Mouse (Mus musculus) limb, embryonic 11.5 days (tissue): ENCODE results near the gene Lmx1a. TPM values are rescaled to one million over a fixed set of nuclear protein-coding genes. Genes with fewer than 3 reads are reported as not detected.

Source experiments
- ATAC-seq: fragments of 200-750 bp; cut with Nextera tagmentation; 2 replicates; pipeline ENCODE4 v1.8.0; 2017; ENCODE audit warnings: low read depth; ENCODE audit not compliant: insufficient number of reproducible peaks, low FRiP score, low TSS enrichment
- DNase-seq: peaks from one replicate; pipeline ENCODE4 v3.0.0-alpha.2; 2015; ENCODE audit warnings: low spot score
- H3K27ac ChIP-seq: fragments of 300-500 bp; sonication (generic); replicated peaks from 2 replicates; pipeline ENCODE4 v1.5.1; 2014; ENCODE audit warnings: low read depth, mild to moderate bottlenecking, low read length
- H3K27me3 ChIP-seq: fragments of 300-500 bp; sonication (generic); 2 replicates; pipeline ENCODE4 v1.6.1; 2014; ENCODE audit warnings: mild to moderate bottlenecking, low read length, mixed read lengths; ENCODE audit not compliant: control insufficient read depth, insufficient read depth
- H3K36me3 ChIP-seq: fragments of 300-500 bp; sonication (generic); 2 replicates; pipeline ENCODE4 v1.6.1; 2014; ENCODE audit warnings: mild to moderate bottlenecking, low read length, moderate library complexity, mixed read lengths; ENCODE audit not compliant: control insufficient read depth, insufficient read depth
- H3K4me1 ChIP-seq: fragments of 300-500 bp; sonication (generic); 2 replicates; pipeline ENCODE4 v1.6.1; 2014; ENCODE audit warnings: low read length, mixed read lengths; ENCODE audit not compliant: control insufficient read depth, insufficient read depth
- H3K4me2 ChIP-seq: fragments of 300-500 bp; sonication (generic); 2 replicates; pipeline ENCODE4 v1.6.1; 2014; ENCODE audit warnings: low read depth, mild to moderate bottlenecking, moderate library complexity; ENCODE audit not compliant: severe bottlenecking
- H3K4me3 ChIP-seq: fragments of 300-500 bp; sonication (generic); 2 replicates; pipeline ENCODE4 v1.5.1; 2014; ENCODE audit warnings: low read depth, low read length
- H3K9ac ChIP-seq: fragments of 300-500 bp; sonication (generic); 2 replicates; pipeline ENCODE4 v1.6.1; 2014; ENCODE audit warnings: mild to moderate bottlenecking, low read length
- H3K9me3 ChIP-seq: fragments of 300-500 bp; sonication (generic); 2 replicates; pipeline ENCODE4 v1.6.1; 2016; ENCODE audit warnings: low read length; ENCODE audit not compliant: control insufficient read depth
- WGBS: fragments of 180-500 bp; shearing (Covaris S2); extraction: QIAGEN DNeasy Blood & Tissue Kit; methylation state at CpG from one replicate; pipeline ENCODE4 v1.1.7; 2014; 5-methylcytosine and 5-hydroxymethylcytosine counted together
- polyA plus RNA-seq: library from polyadenylated mRNA; unstranded; fragments of >200 nt; fragmentation: Nextera tagmentation; extraction: Ambion mirVana; gene quantifications from 2 replicates; pipeline ENCODE4 v1.2.1, GENCODE M21; 2014

The Lmx1a gene
- polyA plus RNA-seq, 1 experiment from 2014 or later: 0.97 TPM

GRCm38 (mm10) chr1:167705527-167705926, 16.5 kb downstream of the Lmx1a start:
- Histone ChIP-seq H3K36me3 (no peaks in the 10 kb centered on the region), H3K27me3 (0 out of 2 replicates have a peak, but pooled peaks cover 1% of the 10 kb centered on the region), H3K9ac (no peak overlapping the region), H3K9me3 (no peaks in the 10 kb centered on the region), H3K4me2 (no peak overlapping the region), H3K4me1 (no peaks in the 10 kb centered on the region), H3K4me3 (no peak overlapping the region), H3K27ac (no peak overlapping the region)
- DNase-seq: no peak
- 83% methylated on average over 7 of the region's 7 CpGs for WGBS
- ATAC-seq: no peak

- DNase-seq (no peak), ATAC-seq (no peak)
- H3K4me2 ChIP-seq: no peak overlapping the region
- no peaks in the 10 kb centered on the region for H3K27me3 ChIP-seq
- no peak overlapping the region for H3K27ac ChIP-seq
- WGBS: 66% methylated on average over 5 of the region's 5 CpGs
- no peak overlapping the region for H3K4me3 ChIP-seq
- no peak overlapping the region for H3K9ac ChIP-seq
- no peaks in the 10 kb centered on the region for H3K9me3 ChIP-seq
- no peaks in the 10 kb centered on the region for H3K4me1 ChIP-seq
- H3K36me3 ChIP-seq: no peaks in the 10 kb centered on the region
These were observed 19.7 kb downstream of the Lmx1a start for GRCm38 (mm10) chr1:167708761-167709160.

DNA sequence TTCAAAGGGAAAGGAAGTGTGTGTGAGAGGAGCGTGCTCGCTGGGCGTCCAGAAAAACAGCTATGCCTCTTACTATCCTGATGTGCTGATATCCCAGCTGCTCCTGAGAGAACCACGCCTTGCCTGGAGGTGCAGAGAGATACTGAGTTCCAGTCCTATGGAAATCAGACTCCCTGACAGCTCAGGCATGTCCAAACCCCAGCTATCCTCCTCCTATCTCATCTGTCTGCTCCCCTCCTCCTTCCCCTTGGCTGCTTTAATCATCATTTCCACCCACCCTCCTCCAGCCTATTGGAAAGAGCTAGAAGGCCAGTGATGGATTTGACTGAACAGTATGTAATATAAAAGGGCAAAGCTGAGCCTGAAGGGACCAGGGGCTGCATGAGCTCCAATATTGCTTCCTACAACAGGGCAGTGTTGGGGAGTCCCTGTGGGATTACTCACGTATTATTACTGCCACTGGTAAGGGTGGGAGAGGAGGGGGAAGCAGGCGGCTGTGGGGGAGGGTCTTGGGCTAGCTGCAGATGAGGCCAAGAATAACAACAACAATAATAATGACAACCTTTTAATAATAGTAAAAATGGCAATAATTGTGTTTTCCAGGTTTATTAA, 26.8 kb downstream of the Lmx1a start:
- WGBS: 68% methylated on average over 6 of the region's 6 CpGs
- no peak overlapping the region for H3K27ac ChIP-seq
- H3K4me3 ChIP-seq: no peak overlapping the region
- no peak overlapping the region for H3K9ac ChIP-seq
- H3K9me3 ChIP-seq: no peaks in the 10 kb centered on the region
- ATAC-seq (no peak), DNase-seq (no peak)
- no peaks in the 10 kb centered on the region for H3K27me3 ChIP-seq
- no peaks in the 10 kb centered on the region for H3K4me1 ChIP-seq
- no peak overlapping the region for H3K4me2 ChIP-seq
- H3K36me3 ChIP-seq: no peaks in the 10 kb centered on the region

GRCm38 (mm10) chr1:167734471-167734870, 45.4 kb downstream of the Lmx1a start:
- no peak overlapping the region for H3K9ac ChIP-seq
- WGBS: 8% methylated on average over 6 of the region's 6 CpGs
- H3K27me3 ChIP-seq: no peaks in the 10 kb centered on the region
- no peaks in the 10 kb centered on the region for H3K9me3 ChIP-seq
- DNase-seq: no peak
- H3K4me1 ChIP-seq: no peaks in the 10 kb centered on the region
- H3K36me3 ChIP-seq: no peaks in the 10 kb centered on the region
- no peak overlapping the region for H3K4me2 ChIP-seq
- H3K27ac ChIP-seq: no peak overlapping the region
- ATAC-seq: no peak
- H3K4me3 ChIP-seq: no peak overlapping the region

DNA sequence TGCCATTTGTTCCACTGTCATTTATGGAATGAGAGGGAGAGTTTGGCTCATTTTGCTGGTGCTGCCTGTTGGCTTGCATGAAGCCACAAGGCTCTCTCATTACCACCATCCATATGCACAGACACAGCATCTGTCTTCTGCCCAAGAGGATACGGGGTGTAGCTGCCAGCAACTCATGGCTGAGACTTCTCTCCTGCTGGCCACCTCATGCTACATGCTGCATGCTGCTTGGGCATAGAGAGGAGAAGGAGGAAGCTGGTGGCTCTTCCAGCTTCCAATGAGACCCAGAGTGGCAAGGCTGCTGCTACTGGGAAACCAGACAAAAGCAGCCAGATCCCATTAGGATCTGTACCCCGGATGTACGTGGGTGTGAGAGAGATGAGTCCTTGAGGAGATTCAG, 47.8 kb downstream of the Lmx1a start:
- Histone ChIP-seq H3K4me1 (no peaks in the 10 kb centered on the region), H3K27ac (no peak overlapping the region), H3K4me3 (no peak overlapping the region), H3K4me2 (no peak overlapping the region), H3K9me3 (no peaks in the 10 kb centered on the region), H3K36me3 (no peaks in the 10 kb centered on the region), H3K9ac (no peak overlapping the region), H3K27me3 (no peaks in the 10 kb centered on the region)
- ATAC-seq: no peak
- 78% methylated on average over 3 of the region's 3 CpGs for WGBS
- no peak for DNase-seq

DNA sequence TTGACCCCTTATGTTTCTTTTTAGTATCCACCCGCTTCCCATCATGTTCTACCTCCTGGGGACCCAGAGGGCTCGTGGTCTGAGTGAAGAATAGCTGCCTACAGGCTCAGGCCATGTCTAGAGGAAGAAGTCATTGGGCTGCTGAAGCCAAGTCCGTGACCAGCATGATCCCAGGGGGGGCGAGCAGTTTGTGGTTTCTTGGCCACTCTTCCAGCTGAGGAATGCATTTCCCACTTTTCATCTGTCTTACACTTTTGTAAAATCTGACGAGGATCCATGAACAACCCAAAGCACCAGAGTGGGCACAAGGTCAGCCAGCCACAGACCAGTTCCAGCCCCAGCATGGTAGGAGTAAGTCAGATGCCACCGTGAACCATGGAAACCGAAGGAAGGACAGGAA, 50.2 kb downstream of the Lmx1a start:
- Histone ChIP-seq H3K9ac (no peak overlapping the region), H3K4me3 (no peak overlapping the region), H3K27me3 (no peaks in the 10 kb centered on the region), H3K27ac (no peak overlapping the region), H3K4me1 (no peaks in the 10 kb centered on the region), H3K9me3 (no peaks in the 10 kb centered on the region), H3K36me3 (no peaks in the 10 kb centered on the region), H3K4me2 (no peak overlapping the region)
- ATAC-seq: no peak
- DNase-seq: no peak
- WGBS: 85% methylated on average over 7 of the region's 7 CpGs

GRCm38 (mm10) chr1:167746676-167747075, 57.6 kb downstream of the Lmx1a start:
- ATAC-seq (no peak), DNase-seq (no peak)
- Histone ChIP-seq H3K4me2 (no peak overlapping the region), H3K4me1 (no peaks in the 10 kb centered on the region), H3K36me3 (no peaks in the 10 kb centered on the region), H3K27me3 (no peaks in the 10 kb centered on the region), H3K9me3 (no peaks in the 10 kb centered on the region), H3K27ac (no peak overlapping the region), H3K4me3 (no peak overlapping the region), H3K9ac (no peak overlapping the region)
- WGBS: 35% methylated on average over 6 of the region's 6 CpGs

DNA sequence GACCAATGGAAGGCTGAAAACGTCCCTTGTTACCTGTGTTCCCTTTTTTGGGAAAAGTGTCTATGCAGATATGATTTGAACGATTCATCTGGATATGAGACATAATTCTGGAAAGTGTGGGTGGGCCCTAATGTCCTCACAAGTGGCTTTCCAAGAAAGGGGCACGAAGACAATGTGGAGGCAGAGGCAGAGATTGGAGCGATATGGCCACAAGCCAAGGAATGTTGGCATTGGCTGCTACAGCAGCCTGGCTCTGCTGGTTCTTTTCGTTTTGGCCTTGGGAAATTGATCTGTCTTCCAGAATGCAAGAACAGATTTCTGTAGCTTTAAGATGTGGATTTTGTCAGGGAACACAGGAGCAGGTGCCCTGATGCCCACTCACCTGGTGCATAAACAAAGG, 63.6 kb downstream of the Lmx1a start:
- no peak for DNase-seq
- Histone ChIP-seq H3K9ac (no peak overlapping the region), H3K4me2 (no peak overlapping the region), H3K36me3 (no peaks in the 10 kb centered on the region), H3K27me3 (no peaks in the 10 kb centered on the region), H3K27ac (no peak overlapping the region), H3K9me3 (no peaks in the 10 kb centered on the region), H3K4me1 (peaks cover 16% of the 10 kb centered on the region), H3K4me3 (no peak overlapping the region)
- 90% methylated on average over 5 of the region's 5 CpGs for WGBS
- no peak for ATAC-seq

DNA sequence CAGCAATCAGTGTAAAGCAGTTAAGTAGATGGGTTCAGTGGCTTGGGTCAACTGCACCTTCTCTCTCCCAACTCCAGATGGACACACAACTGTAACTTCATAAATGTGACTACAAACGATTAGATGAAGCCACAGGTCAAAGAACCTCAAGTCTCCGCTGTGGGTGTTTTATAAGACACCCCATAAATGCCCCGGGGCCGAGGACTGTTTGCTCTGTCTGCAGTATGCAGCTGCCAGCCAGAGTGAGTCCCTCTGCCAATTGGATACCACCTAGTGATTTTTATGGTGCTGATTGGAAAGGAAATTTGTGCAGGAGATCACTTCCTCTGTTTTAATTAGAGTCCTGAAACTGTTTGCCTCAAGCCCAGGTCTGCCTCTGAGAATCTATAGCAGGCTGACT, 65.0 kb downstream of the Lmx1a start:
- 0 out of 2 replicates have a peak overlapping the region, but pooled peaks have one; percentile 3 for H3K4me2 ChIP-seq
- peaks cover 25% of the 10 kb centered on the region for H3K4me1 ChIP-seq
- 24% methylated on average over 4 of the region's 4 CpGs for WGBS
- DNase-seq: peak; percentile 64
- no peak overlapping the region for H3K9ac ChIP-seq
- no peak overlapping the region for H3K4me3 ChIP-seq
- H3K27me3 ChIP-seq: no peaks in the 10 kb centered on the region
- no peaks in the 10 kb centered on the region for H3K9me3 ChIP-seq
- H3K27ac ChIP-seq: no peak overlapping the region
- no peaks in the 10 kb centered on the region for H3K36me3 ChIP-seq
- ATAC-seq: no peak; the same call in 1 of the 2 replicates
